Mouse (Mus musculus): Measurements from ENCODE around the gene Atg2a. TPM values are rescaled to one million over a fixed set of nuclear protein-coding genes. Genes with fewer than 3 reads are reported as not detected.
"Not testable (repeated sequence)": the region's sequence is repeated elsewhere in the genome, so short reads cannot be mapped to it uniquely, and the experiment has no call there.

Atg2a gene
- polyA plus RNA-seq, 1 experiment from 2014 or later = 13.1 TPM

DNA sequence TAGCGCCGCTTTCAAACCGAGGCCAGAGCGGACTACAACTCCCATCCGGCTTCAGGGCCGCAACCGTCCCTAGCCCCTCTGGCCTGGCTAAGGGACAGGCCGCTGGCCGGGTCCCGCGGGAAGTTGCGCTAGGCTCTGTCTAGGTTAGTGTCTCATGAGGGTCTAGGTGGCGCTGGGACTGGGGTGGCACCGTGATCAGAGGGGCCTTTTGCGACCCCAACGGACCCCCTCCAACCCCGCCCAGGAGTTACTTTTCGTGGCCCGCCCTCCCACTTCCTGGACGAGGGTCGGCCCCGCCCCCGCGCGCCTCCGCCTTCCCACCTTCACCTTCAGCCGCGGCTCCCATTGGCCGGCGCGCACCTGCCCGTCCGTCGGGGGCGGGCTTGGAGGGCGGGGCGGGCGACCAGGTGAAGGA lies 64.7 kb downstream of the Atg2a start, which contains the start of gene Cdc42bpg:
TSS of gene Cdc42bpg (plus strand) at position 320 of the 415 bp plus-strand sequence.
- Histone ChIP-seq H3K27me3 (replicated peaks; ENCODE audit: control insufficient read depth, insufficient read depth, low read length) (no peaks in the 10 kb centered on the region), H3K4me3 (replicated peaks; ENCODE audit: low read length) (peak within 1 kb of the TSS; percentile 51), H3K9ac (replicated peaks; ENCODE audit: low read depth, low read length) (peak within 1 kb of the TSS; percentile 58), H3K4me2 (ENCODE audit: low read length) (peak within 1 kb of the TSS; percentile 57), H3K4me1 (replicated peaks; ENCODE audit: control insufficient read depth, insufficient read depth, low read length) (peaks cover 8% of the 10 kb centered on the region), H3K36me3 (ENCODE audit: control insufficient read depth, insufficient read depth) (no peaks in the 10 kb centered on the region), H3K9me3 (ENCODE audit: control insufficient read depth, low read length) (no peaks in the 10 kb centered on the region), H3K27ac (ENCODE audit: low read length) (no peak within 1 kb of the TSS)
- WGBS = under 1% methylated on average over 36 of the region's 38 CpGs
- peak; percentile 54 for ATAC-seq

DNA sequence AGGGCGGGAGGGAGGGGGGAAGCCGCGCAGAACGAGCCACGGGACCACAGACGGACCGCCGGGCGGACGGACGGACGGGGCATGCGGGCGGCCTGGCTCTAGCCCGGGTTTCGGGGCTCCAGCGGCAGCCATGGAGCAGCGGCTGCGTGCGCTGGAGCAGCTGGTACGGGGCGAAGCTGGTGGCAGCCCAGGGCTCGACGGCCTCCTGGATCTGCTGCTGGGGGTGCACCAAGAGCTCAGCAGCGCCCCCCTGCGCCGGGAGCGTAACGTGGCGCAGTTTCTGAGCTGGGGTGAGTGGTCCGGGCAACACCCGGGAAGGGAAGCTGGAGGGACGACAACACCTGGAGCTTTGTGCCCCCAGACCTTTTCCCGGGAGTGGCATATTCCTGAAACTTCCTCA lies 65.1 kb downstream of the Atg2a start:
- WGBS = under 1% methylated on average over 30 of the region's 34 CpGs
- no peaks in the 10 kb centered on the region for H3K27me3 ChIP-seq (replicated peaks; ENCODE audit: control insufficient read depth, insufficient read depth, low read length)
- peak overlapping the region; percentile 51 for H3K4me3 ChIP-seq (replicated peaks; ENCODE audit: low read length)
- H3K36me3 ChIP-seq (ENCODE audit: control insufficient read depth, insufficient read depth) = no peaks in the 10 kb centered on the region
- H3K4me2 ChIP-seq (ENCODE audit: low read length) = peak overlapping the region; percentile 57
- ATAC-seq = peak; percentile 46
- H3K27ac ChIP-seq (ENCODE audit: low read length) = no peak overlapping the region
- peak overlapping the region; percentile 58 for H3K9ac ChIP-seq (replicated peaks; ENCODE audit: low read depth, low read length)
- H3K9me3 ChIP-seq (ENCODE audit: control insufficient read depth, low read length) = no peaks in the 10 kb centered on the region
- peaks cover 8% of the 10 kb centered on the region for H3K4me1 ChIP-seq (replicated peaks; ENCODE audit: control insufficient read depth, insufficient read depth, low read length)

- ATAC-seq = no peak
- H3K4me1 ChIP-seq (replicated peaks; ENCODE audit: control insufficient read depth, insufficient read depth, low read length) = peaks cover 8% of the 10 kb centered on the region
- WGBS = 86% methylated on average over 9 of the region's 9 CpGs
- H3K9ac ChIP-seq (replicated peaks; ENCODE audit: low read depth, low read length) = no peak overlapping the region
- no peak overlapping the region for H3K27ac ChIP-seq (ENCODE audit: low read length)
- no peak overlapping the region for H3K4me3 ChIP-seq (replicated peaks; ENCODE audit: low read length)
- H3K36me3 ChIP-seq (ENCODE audit: control insufficient read depth, insufficient read depth) = no peaks in the 10 kb centered on the region
- H3K27me3 ChIP-seq (replicated peaks; ENCODE audit: control insufficient read depth, insufficient read depth, low read length) = no peaks in the 10 kb centered on the region
- no peaks in the 10 kb centered on the region for H3K9me3 ChIP-seq (ENCODE audit: control insufficient read depth, low read length)
- H3K4me2 ChIP-seq (ENCODE audit: low read length) = no peak overlapping the region
Measured at GRCm38 (mm10) chr19:6307733-6308531, 66.5 kb downstream of the Atg2a start.

- Histone ChIP-seq H3K9ac (replicated peaks; ENCODE audit: low read depth, low read length) (no peak overlapping the region), H3K9me3 (ENCODE audit: control insufficient read depth, low read length) (no peaks in the 10 kb centered on the region), H3K4me1 (replicated peaks; ENCODE audit: control insufficient read depth, insufficient read depth, low read length) (peaks cover 8% of the 10 kb centered on the region), H3K4me2 (ENCODE audit: low read length) (no peak overlapping the region), H3K27ac (ENCODE audit: low read length) (no peak overlapping the region), H3K27me3 (replicated peaks; ENCODE audit: control insufficient read depth, insufficient read depth, low read length) (no peaks in the 10 kb centered on the region), H3K4me3 (replicated peaks; ENCODE audit: low read length) (no peak overlapping the region), H3K36me3 (ENCODE audit: control insufficient read depth, insufficient read depth) (no peaks in the 10 kb centered on the region)
- 87% methylated on average over 5 of the region's 5 CpGs for WGBS
- no peak for ATAC-seq
Measured at GRCm38 (mm10) chr19:6310181-6310580, 68.7 kb downstream of the Atg2a start.

GRCm38 (mm10) chr19:6311783-6312182 lies 70.3 kb downstream of the Atg2a start:
- ATAC-seq; H3K4me1 ChIP-seq (replicated peaks; ENCODE audit: control insufficient read depth, insufficient read depth, low read length); H3K9ac ChIP-seq (replicated peaks; ENCODE audit: low read depth, low read length); H3K27ac ChIP-seq (ENCODE audit: low read length); H3K4me2 ChIP-seq (ENCODE audit: low read length); H3K4me3 ChIP-seq (replicated peaks; ENCODE audit: low read length); H3K36me3 ChIP-seq (ENCODE audit: control insufficient read depth, insufficient read depth); H3K9me3 ChIP-seq (ENCODE audit: control insufficient read depth, low read length); H3K27me3 ChIP-seq (replicated peaks; ENCODE audit: control insufficient read depth, insufficient read depth, low read length): not testable (repeated sequence)
- WGBS = 85% methylated on average over 3 of the region's 3 CpGs

MicroRNAs within 50 kb of the gene (microRNA counts, 519-probe panel; counts per million panel counts)
- microRNA mmu-miR-192 = 2,043 counts per million, percentile 32 among the panel's probes with 10 or more counts

Small RNA genes within 50 kb of the gene (microRNA-seq; reads per million reads assigned to microRNA genes)
- 82.1 reads per million, percentile 52 among the genes with 10 or more reads in this experiment for gene Mir192
- gene Mir194-2 = 69.4 reads per million, percentile 49 among the genes with 10 or more reads in this experiment

Other genes with a start within 250 kb of the Atg2a start
- gene Capn1, start 225.8 kb upstream of the Atg2a start, polyA plus RNA-seq (2015; fragmentation: Nextera tagmentation; extraction: Ambion mirVana) = 1.3 and 2.2 TPM in 2 replicates
- gene Syvn1, start 195.1 kb upstream of the Atg2a start, polyA plus RNA-seq (2015; fragmentation: Nextera tagmentation; extraction: Ambion mirVana) = 22.6 and 30.3 TPM in 2 replicates
- gene Mrpl49, start 183.9 kb upstream of the Atg2a start, polyA plus RNA-seq (2015; fragmentation: Nextera tagmentation; extraction: Ambion mirVana) = 65.0 and 74.0 TPM in 2 replicates
- 493 and 512 TPM in 2 replicates for gene Fau, start 183.8 kb upstream of the Atg2a start, polyA plus RNA-seq (2015; fragmentation: Nextera tagmentation; extraction: Ambion mirVana)
- gene Znhit2, start 180.5 kb upstream of the Atg2a start, polyA plus RNA-seq (2015; fragmentation: Nextera tagmentation; extraction: Ambion mirVana) = 30.1 and 31.0 TPM in 2 replicates
- 34.0 and 41.3 TPM in 2 replicates for gene Tm7sf2, start 173.3 kb upstream of the Atg2a start, polyA plus RNA-seq (2015; fragmentation: Nextera tagmentation; extraction: Ambion mirVana)
- gene Vps51, start 164.4 kb upstream of the Atg2a start, polyA plus RNA-seq (2015; fragmentation: Nextera tagmentation; extraction: Ambion mirVana) = 85.9 and 88.5 TPM in 2 replicates
- not detected in 2 replicates for gene Tmem262, start 161.6 kb upstream of the Atg2a start, polyA plus RNA-seq (2015; fragmentation: Nextera tagmentation; extraction: Ambion mirVana)
- gene Gm28374, start 159.4 kb upstream of the Atg2a start, polyA plus RNA-seq (2015; fragmentation: Nextera tagmentation; extraction: Ambion mirVana) = 2.1 and 3.1 TPM in 2 replicates
- gene Zfpl1, start 156.7 kb upstream of the Atg2a start, polyA plus RNA-seq (2015; fragmentation: Nextera tagmentation; extraction: Ambion mirVana) = 83.3 and 85.7 TPM in 2 replicates
- gene Cdca5, start 156.7 kb upstream of the Atg2a start, polyA plus RNA-seq (2015; fragmentation: Nextera tagmentation; extraction: Ambion mirVana) = 16.5 and 16.7 TPM in 2 replicates
- not detected in 2 replicates for gene AC131692.1, start 147.2 kb upstream of the Atg2a start, polyA plus RNA-seq (2015; fragmentation: Nextera tagmentation; extraction: Ambion mirVana)
- gene Naaladl1, start 135.9 kb upstream of the Atg2a start, polyA plus RNA-seq (2015; fragmentation: Nextera tagmentation; extraction: Ambion mirVana) = 0.35 and 0.58 TPM in 2 replicates
- 46.4 and 50.5 TPM in 2 replicates for gene Sac3d1, start 123.0 kb upstream of the Atg2a start, polyA plus RNA-seq (2015; fragmentation: Nextera tagmentation; extraction: Ambion mirVana)
- 40.3 and 50.1 TPM in 2 replicates for gene Snx15, start 113.4 kb upstream of the Atg2a start, polyA plus RNA-seq (2015; fragmentation: Nextera tagmentation; extraction: Ambion mirVana)
- not detected in 2 replicates for gene Batf2, start 100.7 kb upstream of the Atg2a start, polyA plus RNA-seq (2015; fragmentation: Nextera tagmentation; extraction: Ambion mirVana)
- gene Arl2, start 100.1 kb upstream of the Atg2a start, polyA plus RNA-seq (2015; fragmentation: Nextera tagmentation; extraction: Ambion mirVana) = 69.9 and 92.6 TPM in 2 replicates
- not detected in 2 replicates for gene Majin, start 57.3 kb upstream of the Atg2a start, polyA plus RNA-seq (2015; fragmentation: Nextera tagmentation; extraction: Ambion mirVana)
- not detected in 2 replicates for gene Gpha2, start 15.3 kb upstream of the Atg2a start, polyA plus RNA-seq (2015; fragmentation: Nextera tagmentation; extraction: Ambion mirVana)
- gene Ppp2r5b, start 5.8 kb upstream of the Atg2a start, polyA plus RNA-seq (2015; fragmentation: Nextera tagmentation; extraction: Ambion mirVana) = 106 and 117 TPM in 2 replicates
- gene Ehd1, start 35.1 kb downstream of the Atg2a start, polyA plus RNA-seq (2015; fragmentation: Nextera tagmentation; extraction: Ambion mirVana) = 105 and 106 TPM in 2 replicates
- 0.52 and 1.1 TPM in 2 replicates for gene Cdc42bpg, start 64.8 kb downstream of the Atg2a start, polyA plus RNA-seq (2015; fragmentation: Nextera tagmentation; extraction: Ambion mirVana)
- 96.1 and 96.5 TPM in 2 replicates for gene Men1, start 93.3 kb downstream of the Atg2a start, polyA plus RNA-seq (2015; fragmentation: Nextera tagmentation; extraction: Ambion mirVana)
- 12.3 and 21.2 TPM in 2 replicates for gene Map4k2, start 99.5 kb downstream of the Atg2a start, polyA plus RNA-seq (2015; fragmentation: Nextera tagmentation; extraction: Ambion mirVana)
- gene Sf1, start 122.0 kb downstream of the Atg2a start, polyA plus RNA-seq (2015; fragmentation: Nextera tagmentation; extraction: Ambion mirVana) = 122 and 127 TPM in 2 replicates
- 2.4 and 2.8 TPM in 2 replicates for gene Pygm, start 142.7 kb downstream of the Atg2a start, polyA plus RNA-seq (2015; fragmentation: Nextera tagmentation; extraction: Ambion mirVana)
- gene Rasgrp2, start 157.7 kb downstream of the Atg2a start, polyA plus RNA-seq (2015; fragmentation: Nextera tagmentation; extraction: Ambion mirVana) = 48.8 and 60.8 TPM in 2 replicates
- gene Nrxn2, start 177.1 kb downstream of the Atg2a start, polyA plus RNA-seq (2015; fragmentation: Nextera tagmentation; extraction: Ambion mirVana) = 28.1 and 28.5 TPM in 2 replicates